Mouse (Mus musculus): ENCODE data around the gene Pus7. TPM values are rescaled to one million over a fixed set of nuclear protein-coding genes. Genes with fewer than 3 reads are reported as not detected.
"Not testable (repeated sequence)": the region's sequence is repeated elsewhere in the genome, so short reads cannot be mapped to it uniquely, and the experiment has no call there.

Pus7 gene
- polyA plus RNA-seq, 1 experiment from 2014 or later: 34.7 TPM

DNA sequence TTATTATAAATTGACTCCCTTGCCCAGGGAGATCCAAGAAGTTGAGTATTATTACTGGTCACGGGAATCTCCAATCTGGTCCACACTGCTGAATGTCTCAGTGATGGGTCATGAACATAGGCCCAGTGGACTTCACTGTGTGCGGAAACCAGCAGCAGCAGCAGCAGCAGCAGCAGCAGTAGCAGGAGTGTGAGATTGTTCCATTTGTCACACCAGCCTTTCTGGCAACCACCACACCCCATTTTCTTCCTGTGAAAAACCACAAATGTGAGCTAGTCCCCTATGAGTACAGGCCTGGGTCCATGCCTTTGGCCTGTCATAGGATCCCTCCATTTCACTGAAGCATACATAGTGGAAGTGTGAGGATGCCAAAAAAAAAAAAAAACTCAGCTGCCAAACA is 61.6 kb downstream of the Pus7 start:
- Histone ChIP-seq H3K27me3 (ENCODE audit: control insufficient read depth, insufficient read depth, low read length) (no peaks in the 10 kb centered on the region), H3K36me3 (ENCODE audit: control insufficient read depth, insufficient read depth, low read length) (no peaks in the 10 kb centered on the region), H3K9me3 (ENCODE audit: control insufficient read depth, low read length) (no peaks in the 10 kb centered on the region), H3K4me2 (ENCODE audit: low read depth, low read length, severe bottlenecking) (no peak overlapping the region), H3K27ac (ENCODE audit: low read depth, low read length) (no peak overlapping the region), H3K4me1 (replicated peaks; ENCODE audit: control insufficient read depth, insufficient read depth, low read length) (no peaks in the 10 kb centered on the region), H3K9ac (ENCODE audit: low read length) (no peak overlapping the region), H3K4me3 (ENCODE audit: low read depth, low read length) (no peak overlapping the region)
- DNase-seq (ENCODE audit: low spot score) (no peak), ATAC-seq (replicated peaks; ENCODE audit: low FRiP score) (no peak)
- WGBS: 96% methylated on average over 2 of the region's 2 CpGs

DNA sequence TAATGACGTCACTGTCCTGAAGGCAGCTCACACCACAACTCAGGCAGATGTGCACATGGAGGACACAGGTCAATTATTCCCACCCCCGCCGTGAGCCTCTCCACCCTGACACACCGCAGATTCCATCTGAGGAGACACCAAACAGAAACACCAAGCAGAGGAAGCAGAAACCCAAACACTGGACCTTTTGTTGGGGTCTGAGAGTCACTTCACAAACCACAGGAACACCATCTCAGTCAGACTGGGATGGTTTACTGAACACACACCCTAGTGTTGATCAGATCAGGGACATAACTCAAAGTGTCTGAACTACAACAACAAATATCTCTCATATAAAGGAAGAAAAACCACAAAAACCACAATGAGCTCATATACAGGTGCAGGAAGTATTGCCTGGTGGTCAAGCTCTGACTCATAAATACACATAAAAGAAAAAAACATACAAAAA is 64.6 kb downstream of the Pus7 start:
- no peak overlapping the region for H3K9ac ChIP-seq (ENCODE audit: low read length)
- ATAC-seq (replicated peaks; ENCODE audit: low FRiP score) (no peak), DNase-seq (ENCODE audit: low spot score) (no peak)
- 87% methylated on average over 4 of the region's 4 CpGs for WGBS
- no peak overlapping the region for H3K27ac ChIP-seq (ENCODE audit: low read depth, low read length)
- no peaks in the 10 kb centered on the region for H3K27me3 ChIP-seq (ENCODE audit: control insufficient read depth, insufficient read depth, low read length)
- no peaks in the 10 kb centered on the region for H3K4me1 ChIP-seq (replicated peaks; ENCODE audit: control insufficient read depth, insufficient read depth, low read length)
- H3K36me3 ChIP-seq (ENCODE audit: control insufficient read depth, insufficient read depth, low read length): no peaks in the 10 kb centered on the region
- H3K4me3 ChIP-seq (ENCODE audit: low read depth, low read length): no peak overlapping the region
- H3K4me2 ChIP-seq (ENCODE audit: low read depth, low read length, severe bottlenecking): no peak overlapping the region
- H3K9me3 ChIP-seq (ENCODE audit: control insufficient read depth, low read length): no peaks in the 10 kb centered on the region

DNA sequence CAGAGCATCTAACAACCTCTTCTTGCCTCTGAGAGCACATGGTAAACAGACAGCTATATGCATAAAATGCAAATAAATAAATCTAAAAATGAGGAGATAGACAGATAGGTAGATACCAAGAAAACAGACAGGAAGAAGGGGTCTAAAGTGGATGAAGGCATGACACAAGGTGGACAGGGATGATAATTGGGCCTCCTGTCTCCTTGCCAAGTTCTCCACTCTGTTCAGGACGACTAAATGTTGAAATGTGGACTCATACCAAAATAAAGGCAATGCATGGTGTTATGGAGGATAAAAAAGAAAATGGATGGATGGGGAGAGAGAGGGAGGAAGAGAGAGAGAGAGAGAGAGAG is 65.4 kb downstream of the Pus7 start:
- no peaks in the 10 kb centered on the region for H3K4me1 ChIP-seq (replicated peaks; ENCODE audit: control insufficient read depth, insufficient read depth, low read length)

DNA sequence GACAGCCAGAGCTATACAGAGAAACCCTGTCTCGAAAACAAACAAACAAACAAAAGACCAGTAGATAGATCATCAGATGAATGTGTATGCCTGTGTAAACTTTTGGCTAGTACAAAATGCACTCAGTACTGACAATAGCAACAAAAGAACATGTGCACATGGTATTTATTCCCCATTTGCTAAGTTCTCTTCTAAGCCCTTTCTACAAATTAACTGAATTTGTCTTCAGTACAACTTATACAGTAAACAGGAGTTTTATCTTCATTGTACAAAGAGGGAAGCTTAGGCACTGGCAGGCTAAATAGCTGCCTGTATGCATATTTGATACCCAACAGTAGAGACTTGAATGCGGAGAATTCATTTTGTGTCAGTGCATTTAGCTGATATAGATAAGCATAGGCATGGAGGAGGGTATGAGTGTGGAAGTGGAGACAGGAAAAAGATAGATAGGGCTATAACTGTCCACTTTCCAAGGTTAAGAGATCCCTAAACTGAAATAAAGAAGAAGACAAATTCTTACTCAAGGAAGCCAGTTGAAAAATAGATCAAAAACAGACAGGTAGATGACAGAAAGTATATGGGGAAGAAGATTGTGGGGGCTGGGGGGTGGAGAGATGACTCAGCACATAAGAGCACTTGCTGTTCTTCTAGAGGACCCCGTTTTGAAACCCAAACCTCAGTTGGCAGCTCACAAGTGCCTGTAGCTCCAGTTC is 65.9 kb downstream of the Pus7 start:
- no peak for DNase-seq (ENCODE audit: low spot score)
- WGBS: 79% methylated on average over 3 of the region's 3 CpGs
- no peak for ATAC-seq (replicated peaks; ENCODE audit: low FRiP score)

More for the DNA sequence above, 65.4 kb downstream of the Pus7 start:
- H3K4me3 ChIP-seq (ENCODE audit: low read depth, low read length): no peak overlapping the region
- H3K27me3 ChIP-seq (ENCODE audit: control insufficient read depth, insufficient read depth, low read length): no peaks in the 10 kb centered on the region
- DNase-seq (ENCODE audit: low spot score) (no peak), ATAC-seq (replicated peaks; ENCODE audit: low FRiP score) (no peak)
- no peak overlapping the region for H3K27ac ChIP-seq (ENCODE audit: low read depth, low read length)
- no peaks in the 10 kb centered on the region for H3K36me3 ChIP-seq (ENCODE audit: control insufficient read depth, insufficient read depth, low read length)
- no peak overlapping the region for H3K9ac ChIP-seq (ENCODE audit: low read length)
- 84% methylated on average over 1 of the region's 1 CpGs for WGBS
- H3K4me2 ChIP-seq (ENCODE audit: low read depth, low read length, severe bottlenecking): no peak overlapping the region
- H3K9me3 ChIP-seq (ENCODE audit: control insufficient read depth, low read length): no peaks in the 10 kb centered on the region

DNA sequence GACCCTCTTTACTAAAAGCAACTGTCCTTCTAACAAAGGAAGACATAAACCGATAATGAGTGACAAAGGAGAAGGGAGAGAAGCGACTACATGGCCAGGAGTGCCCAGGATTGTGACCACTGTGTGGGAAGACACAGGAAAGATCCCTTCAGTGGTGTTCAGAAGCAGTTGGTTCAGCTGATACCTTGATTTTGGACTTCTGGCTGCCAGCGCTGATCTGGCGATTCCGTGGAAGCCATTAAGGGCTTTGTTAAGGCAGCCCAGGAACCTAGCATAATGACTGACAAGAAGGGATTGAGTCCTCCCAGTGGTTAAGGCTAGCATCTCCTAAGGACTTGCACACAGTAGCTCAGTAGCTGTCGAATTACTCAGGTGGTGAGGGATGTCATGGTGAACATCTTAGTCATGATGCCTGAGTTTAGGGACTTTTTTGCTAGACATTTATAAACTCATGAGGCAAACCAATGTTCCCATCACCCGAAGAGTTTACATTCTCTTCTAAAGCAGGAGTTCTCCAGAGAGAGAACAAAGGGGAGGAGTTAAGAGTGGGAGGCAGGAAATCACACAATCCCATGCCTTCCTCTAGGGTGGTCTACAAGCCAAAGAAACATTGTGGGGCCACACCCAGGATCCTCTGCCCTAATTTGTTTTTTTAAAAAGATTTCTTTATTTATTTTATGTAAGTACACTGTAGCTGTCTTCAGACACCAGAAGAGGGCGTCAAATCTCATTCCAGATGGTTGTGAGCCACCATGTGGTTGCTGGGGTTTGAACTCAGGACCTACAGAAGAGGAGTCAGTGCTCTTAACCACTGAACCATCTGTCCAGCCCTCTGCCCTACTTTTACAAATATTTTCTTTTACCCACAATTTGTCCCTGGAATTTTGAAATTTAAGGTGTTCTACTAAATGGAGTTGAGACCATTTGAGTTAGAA is 69.8 kb downstream of the Pus7 start:
- DNase-seq (ENCODE audit: low spot score) (no peak), ATAC-seq (replicated peaks; ENCODE audit: low FRiP score) (no peak)
- peaks cover 20% of the 10 kb centered on the region for H3K36me3 ChIP-seq (ENCODE audit: control insufficient read depth, insufficient read depth, low read length)
- WGBS: 91% methylated on average over 8 of the region's 8 CpGs
- no peak overlapping the region for H3K27ac ChIP-seq (ENCODE audit: low read depth, low read length)
- H3K9me3 ChIP-seq (ENCODE audit: control insufficient read depth, low read length): peaks cover 18% of the 10 kb centered on the region; the same call in 1 of the 2 replicates
- no peaks in the 10 kb centered on the region for H3K4me1 ChIP-seq (replicated peaks; ENCODE audit: control insufficient read depth, insufficient read depth, low read length)
- H3K9ac ChIP-seq (ENCODE audit: low read length): no peak overlapping the region; the same call in 1 of the 2 replicates
- H3K27me3 ChIP-seq (ENCODE audit: control insufficient read depth, insufficient read depth, low read length): no peaks in the 10 kb centered on the region
- no peak overlapping the region for H3K4me3 ChIP-seq (ENCODE audit: low read depth, low read length)
- no peak overlapping the region for H3K4me2 ChIP-seq (ENCODE audit: low read depth, low read length, severe bottlenecking)

More for the DNA sequence above, 65.9 kb downstream of the Pus7 start:
- H3K4me3 ChIP-seq (ENCODE audit: low read depth, low read length): no peak overlapping the region
- H3K4me2 ChIP-seq (ENCODE audit: low read depth, low read length, severe bottlenecking): no peak overlapping the region
- H3K9ac ChIP-seq (ENCODE audit: low read length): no peak overlapping the region
- H3K36me3 ChIP-seq (ENCODE audit: control insufficient read depth, insufficient read depth, low read length): no peaks in the 10 kb centered on the region
- no peaks in the 10 kb centered on the region for H3K27me3 ChIP-seq (ENCODE audit: control insufficient read depth, insufficient read depth, low read length)
- H3K4me1 ChIP-seq (replicated peaks; ENCODE audit: control insufficient read depth, insufficient read depth, low read length): no peaks in the 10 kb centered on the region
- H3K9me3 ChIP-seq (ENCODE audit: control insufficient read depth, low read length): no peaks in the 10 kb centered on the region
- no peak overlapping the region for H3K27ac ChIP-seq (ENCODE audit: low read depth, low read length)

DNA sequence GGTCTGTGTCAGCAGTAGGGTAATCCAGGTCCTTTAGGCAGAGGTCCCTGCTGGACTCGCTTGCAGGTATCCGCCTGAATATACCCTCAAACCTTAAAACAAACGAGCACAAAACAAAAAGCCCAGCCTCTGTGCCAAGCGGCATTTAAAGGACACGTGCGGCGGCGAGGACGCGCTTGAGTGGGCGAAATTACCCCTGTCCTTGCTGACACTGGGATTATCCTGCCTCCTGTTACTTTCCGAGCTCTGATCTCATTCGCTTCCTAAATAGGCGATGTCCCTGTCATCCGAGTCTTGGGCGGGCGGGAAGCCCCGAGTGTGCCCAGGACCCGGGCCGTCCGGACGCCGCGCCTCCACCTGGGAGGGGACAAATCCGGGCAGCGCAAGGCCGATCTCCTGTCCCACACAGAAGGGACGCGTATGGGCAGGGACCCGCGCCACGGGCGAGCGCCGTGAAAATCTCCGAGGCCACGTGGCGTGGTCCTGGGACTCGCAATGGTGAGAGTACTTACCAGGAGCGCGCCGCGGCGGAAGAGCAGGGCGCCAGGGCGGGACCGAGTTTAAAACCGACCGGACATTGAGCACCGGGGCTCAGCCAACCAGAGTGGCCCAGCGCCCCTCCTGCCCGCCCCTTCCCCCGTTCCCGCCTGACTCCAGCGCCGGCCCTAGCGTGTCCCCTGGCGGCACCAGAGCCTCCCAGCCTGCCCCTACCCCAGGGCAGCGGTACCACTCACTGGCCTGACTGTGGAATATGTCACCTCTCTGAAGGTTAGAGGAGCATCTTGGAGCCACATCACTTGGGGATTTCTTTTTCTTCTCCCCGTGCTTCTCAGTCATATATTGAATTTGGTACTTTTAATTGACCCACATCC is 71.1 kb downstream of the Pus7 start:
- Histone ChIP-seq H3K9ac (ENCODE audit: low read length) (peak overlapping the region; percentile 84), H3K4me1 (replicated peaks; ENCODE audit: control insufficient read depth, insufficient read depth, low read length) (no peaks in the 10 kb centered on the region), H3K27ac (ENCODE audit: low read depth, low read length) (no peak overlapping the region), H3K4me3 (ENCODE audit: low read depth, low read length) (peak overlapping the region; percentile 75), H3K4me2 (ENCODE audit: low read depth, low read length, severe bottlenecking) (peak overlapping the region; percentile 64), H3K36me3 (ENCODE audit: control insufficient read depth, insufficient read depth, low read length) (peaks cover 24% of the 10 kb centered on the region), H3K9me3 (ENCODE audit: control insufficient read depth, low read length) (peaks cover 25% of the 10 kb centered on the region; the same call in 1 of the 2 replicates), H3K27me3 (ENCODE audit: control insufficient read depth, insufficient read depth, low read length) (no peaks in the 10 kb centered on the region)
- ATAC-seq (replicated peaks; ENCODE audit: low FRiP score) (peak; percentile 99), DNase-seq (ENCODE audit: low spot score) (peak; percentile 87)
- 4% methylated on average over 54 of the region's 60 CpGs for WGBS

DNA sequence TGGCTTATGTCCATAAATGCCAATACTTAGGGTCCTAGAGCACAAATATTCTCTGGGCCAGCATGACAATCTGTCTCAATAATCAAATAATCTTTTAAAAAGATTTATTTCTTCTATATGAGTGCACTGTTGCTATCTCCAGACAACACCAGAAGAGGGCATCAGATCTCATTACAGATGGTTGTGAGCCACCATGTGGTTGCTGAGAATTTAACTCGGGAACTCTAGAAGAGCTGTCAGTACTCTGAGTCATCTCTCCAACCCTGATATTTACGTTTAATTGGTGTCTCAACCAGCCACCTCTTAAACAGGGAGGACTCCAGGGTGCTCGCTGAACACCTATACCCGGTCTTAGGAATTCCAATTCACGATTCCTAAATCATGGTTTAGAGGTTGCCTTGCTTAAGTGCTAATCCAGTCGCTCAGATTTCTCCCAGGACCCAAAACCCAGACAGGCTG is 71.8 kb downstream of the Pus7 start:
- H3K4me1 ChIP-seq (replicated peaks; ENCODE audit: control insufficient read depth, insufficient read depth, low read length); DNase-seq (ENCODE audit: low spot score); H3K27ac ChIP-seq (ENCODE audit: low read depth, low read length); H3K27me3 ChIP-seq (ENCODE audit: control insufficient read depth, insufficient read depth, low read length); ATAC-seq (replicated peaks; ENCODE audit: low FRiP score): not testable (repeated sequence)
- Histone ChIP-seq H3K4me3 (ENCODE audit: low read depth, low read length) (peak overlapping the region; percentile 75), H3K36me3 (ENCODE audit: control insufficient read depth, insufficient read depth, low read length) (peaks cover 31% of the 10 kb centered on the region), H3K9ac (ENCODE audit: low read length) (peak overlapping the region; percentile 84), H3K4me2 (ENCODE audit: low read depth, low read length, severe bottlenecking) (peak overlapping the region; percentile 64), H3K9me3 (ENCODE audit: control insufficient read depth, low read length) (peaks cover 25% of the 10 kb centered on the region; the same call in 1 of the 2 replicates)
- WGBS: 65% methylated on average over 6 of the region's 6 CpGs

DNA sequence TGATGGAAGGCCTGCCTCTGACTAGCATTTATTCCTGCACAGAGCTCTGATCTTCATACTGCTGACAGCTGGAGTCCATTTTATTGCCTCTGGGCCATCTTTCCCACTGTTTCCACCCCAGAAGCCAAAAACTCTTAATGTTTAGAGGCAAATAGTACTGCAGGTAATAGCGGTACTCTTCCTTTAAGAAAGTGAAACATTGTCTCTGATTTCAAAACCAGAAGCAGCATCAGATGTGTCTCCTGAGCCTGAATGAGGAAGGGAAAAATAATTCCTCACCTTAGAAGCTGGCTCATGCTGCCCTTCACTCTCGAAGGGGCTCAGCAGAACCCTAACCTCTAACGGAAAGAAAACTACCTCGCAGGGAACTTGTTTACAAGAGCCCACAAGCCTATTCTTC is 72.3 kb downstream of the Pus7 start:
- Histone ChIP-seq H3K27me3 (ENCODE audit: control insufficient read depth, insufficient read depth, low read length) (no peaks in the 10 kb centered on the region), H3K4me3 (ENCODE audit: low read depth, low read length) (no peak overlapping the region), H3K9me3 (ENCODE audit: control insufficient read depth, low read length) (peaks cover 25% of the 10 kb centered on the region; the same call in 1 of the 2 replicates), H3K9ac (ENCODE audit: low read length) (no peak overlapping the region), H3K36me3 (ENCODE audit: control insufficient read depth, insufficient read depth, low read length) (peaks cover 31% of the 10 kb centered on the region), H3K4me1 (replicated peaks; ENCODE audit: control insufficient read depth, insufficient read depth, low read length) (no peaks in the 10 kb centered on the region), H3K4me2 (ENCODE audit: low read depth, low read length, severe bottlenecking) (no peak overlapping the region), H3K27ac (ENCODE audit: low read depth, low read length) (no peak overlapping the region)
- no peak for DNase-seq (ENCODE audit: low spot score)
- ATAC-seq (replicated peaks; ENCODE audit: low FRiP score): no peak
- WGBS: 97% methylated on average over 4 of the region's 4 CpGs
